In the genomic region with DNA sequence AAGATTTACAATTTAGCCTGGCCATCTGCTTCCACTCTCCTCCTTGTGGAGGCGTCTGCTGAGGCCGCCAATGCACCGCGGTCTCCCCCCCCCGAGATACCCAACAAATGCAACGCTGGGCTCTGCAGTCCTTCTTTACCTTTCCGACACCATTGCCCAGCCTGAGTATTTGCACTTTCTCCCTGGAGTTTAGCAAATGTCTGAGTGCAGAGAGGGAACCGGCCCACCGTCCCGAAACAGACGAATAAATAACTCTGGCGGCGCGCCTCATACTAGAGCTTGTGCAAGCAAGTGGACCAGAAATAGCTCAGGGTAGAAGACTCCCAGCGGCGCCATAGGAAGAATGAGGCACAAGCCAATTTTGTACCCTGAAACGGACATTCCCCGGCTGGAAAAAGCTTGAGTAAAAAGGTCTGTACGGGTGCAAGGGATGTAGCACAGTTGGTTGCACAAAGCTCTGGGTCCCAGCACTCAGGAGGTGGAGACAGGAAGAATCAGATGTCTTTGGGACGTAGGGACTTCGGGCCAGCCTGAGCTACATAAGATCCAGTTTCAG, we compare ENCODE assay signal across 8 mouse cellular contexts. TPM values are rescaled to one million over a fixed set of nuclear protein-coding genes. Genes with fewer than 3 reads are reported as not detected.
A peak's percentile ranks its signal among the peaks of the same experiment; 100 is the strongest.
DNase-seq lines count a peak whose midpoint lies in the region; ATAC-seq and TF ChIP-seq lines count a peak whose summit lies in the region.

No protein-coding gene starts in this region.

- peaks cover 14% of the 10 kb centered on the region for H3K4me1 ChIP-seq in intestine, embryonic 16.5 days (ENCODE audit: control insufficient read depth, insufficient read depth, low read length)
- peaks cover 10% of the 10 kb centered on the region for H3K4me1 ChIP-seq in limb, embryonic 14.5 days (ENCODE audit: control insufficient read depth, insufficient read depth, low read length)
- H3K4me1 ChIP-seq in midbrain, embryonic 12.5 days = peaks cover 27% of the 10 kb centered on the region

- WGBS in intestine, embryonic 16.5 days = under 1% methylated on average over 21 of the region's 21 CpGs
- WGBS in limb, embryonic 14.5 days = under 1% methylated on average over 21 of the region's 21 CpGs
- WGBS in midbrain, embryonic 12.5 days = 1% methylated on average over 21 of the region's 21 CpGs

- H3K36me3 ChIP-seq in intestine, embryonic 16.5 days (ENCODE audit: control insufficient read depth, insufficient read depth, low read length) = no peaks in the 10 kb centered on the region
- H3K36me3 ChIP-seq in limb, embryonic 14.5 days (ENCODE audit: control insufficient read depth, insufficient read depth, low read length) = no peaks in the 10 kb centered on the region
- no peaks in the 10 kb centered on the region for H3K36me3 ChIP-seq in midbrain, embryonic 12.5 days

- H3K4me3 ChIP-seq in intestine, embryonic 16.5 days (ENCODE audit: low read length) = peak overlapping the region; percentile 61
- peak overlapping the region; percentile 54 for H3K4me3 ChIP-seq in limb, embryonic 14.5 days (replicated peaks; ENCODE audit: low read length)
- peak overlapping the region; percentile 62 for H3K4me3 ChIP-seq in midbrain, embryonic 12.5 days

- H3K4me2 ChIP-seq in intestine, embryonic 16.5 days (ENCODE audit: low read depth, low read length) = peak overlapping the region; percentile 75
- peak overlapping the region; percentile 73 for H3K4me2 ChIP-seq in limb, embryonic 14.5 days (replicated peaks; ENCODE audit: low read depth, low read length, severe bottlenecking)
- peak overlapping the region; percentile 84 for H3K4me2 ChIP-seq in midbrain, embryonic 12.5 days (replicated peaks)

- H3K27me3 ChIP-seq in intestine, embryonic 16.5 days (replicated peaks; ENCODE audit: control insufficient read depth, insufficient read depth, low read length) = no peaks in the 10 kb centered on the region
- no peaks in the 10 kb centered on the region for H3K27me3 ChIP-seq in limb, embryonic 14.5 days (ENCODE audit: control insufficient read depth, insufficient read depth, low read length)
- peaks cover 10% of the 10 kb centered on the region; the same call in 1 of the 2 replicates for H3K27me3 ChIP-seq in midbrain, embryonic 12.5 days

- peak overlapping the region; percentile 73 for H3K9ac ChIP-seq in intestine, embryonic 16.5 days (ENCODE audit: low read depth, low read length)
- H3K9ac ChIP-seq in limb, embryonic 14.5 days (ENCODE audit: low read depth, low read length, severe bottlenecking) = peak overlapping the region; percentile 65
- H3K9ac ChIP-seq in midbrain, embryonic 12.5 days (replicated peaks) = peak overlapping the region; percentile 60

- ATAC-seq in granulocyte monocyte progenitor cell, adult 5-6 weeks (replicated peaks; ENCODE audit: poor library complexity, severe bottlenecking) = peak; percentile 9; the same call in 1 of the 2 replicates
- ATAC-seq in intestine, embryonic 16.5 days = peak; percentile 51
- peak; percentile 43 for ATAC-seq in limb, embryonic 14.5 days (ENCODE audit: low FRiP score, low read depth)
- ATAC-seq in midbrain, embryonic 12.5 days (ENCODE audit: low FRiP score, low read depth) = peak; percentile 36

- H3K27ac ChIP-seq in intestine, embryonic 16.5 days (ENCODE audit: low read length) = peak overlapping the region; percentile 87
- peak overlapping the region; percentile 83 for H3K27ac ChIP-seq in limb, embryonic 14.5 days (replicated peaks; ENCODE audit: low read depth, low read length)
- H3K27ac ChIP-seq in midbrain, embryonic 12.5 days (replicated peaks) = peak overlapping the region; percentile 78

- H3K9me3 ChIP-seq in intestine, embryonic 16.5 days (ENCODE audit: control insufficient read depth, low read length) = no peaks in the 10 kb centered on the region
- no peaks in the 10 kb centered on the region for H3K9me3 ChIP-seq in limb, embryonic 14.5 days (ENCODE audit: control insufficient read depth, low read length)
- no peaks in the 10 kb centered on the region for H3K9me3 ChIP-seq in midbrain, embryonic 12.5 days

- TF ChIP-seq POLR2A in limb, embryonic 14.5 days (IDR thresholded peaks at IDR 0.05; ENCODE audit: borderline replicate concordance, extremely low read depth, insufficient read depth, insufficient read length) = no peak

- peak; percentile 67 for DNase-seq in 3T3-L1 (ENCODE audit: low read depth, low spot score)
- DNase-seq in adrenal gland, adult (ENCODE audit: inconsistent age in 2 of 2, low spot score in 1 of 2) = peak; percentile 74 to 92
- peak; percentile 61 for DNase-seq in embryo, embryonic 9.5 days (ENCODE audit: extremely low spot score)
- DNase-seq in limb, embryonic 14.5 days (ENCODE audit: low spot score) = peak; percentile 63
- peak; percentile 62 to 63 for DNase-seq in spleen, postnatal 10 days (ENCODE audit: low spot score in 2 of 2)

RNA-seq across cellular contexts. Expression of a gene that starts 0.7 kb away (rescaled TPM):
- 10.7 and 13.7 TPM in 2 replicates for total RNA-seq in granulocyte monocyte progenitor cell, adult 5-6 weeks (2014; fragmentation: Nextera tagmentation)
- 1.2 and 1.7 TPM in 2 replicates for total RNA-seq in granulocyte monocyte progenitor cell, adult 5-6 weeks (2017)
- polyA plus RNA-seq in intestine, embryonic 16.5 days (2015; fragmentation: Nextera tagmentation; extraction: Ambion mirVana) = 2.8 TPM in 2 replicates
- 54.9 and 56.7 TPM in 2 replicates for polyA plus RNA-seq in limb, embryonic 14.5 days (2012; rRNA removed)
- 6.1 and 6.6 TPM in 2 replicates for polyA plus RNA-seq in limb, embryonic 14.5 days (2014; fragmentation: Nextera tagmentation; extraction: Ambion mirVana)
- polyA plus RNA-seq in midbrain, embryonic 12.5 days (2016; fragmentation: Nextera tagmentation; extraction: Ambion mirVana) = 2.7 and 3.0 TPM in 2 replicates

RNA-seq across cellular contexts. Expression of a gene that starts 5.2 kb away (rescaled TPM):
- total RNA-seq in granulocyte monocyte progenitor cell, adult 5-6 weeks (2014; fragmentation: Nextera tagmentation) = 1,019 and 1,105 TPM in 2 replicates
- total RNA-seq in granulocyte monocyte progenitor cell, adult 5-6 weeks (2017) = 1,278 and 1,308 TPM in 2 replicates
- polyA plus RNA-seq in intestine, embryonic 16.5 days (2015; fragmentation: Nextera tagmentation; extraction: Ambion mirVana) = 1,841 and 1,876 TPM in 2 replicates
- 1,142 and 1,623 TPM in 2 replicates for polyA plus RNA-seq in limb, embryonic 14.5 days (2012; rRNA removed)
- 1,081 and 1,105 TPM in 2 replicates for polyA plus RNA-seq in limb, embryonic 14.5 days (2014; fragmentation: Nextera tagmentation; extraction: Ambion mirVana)
- polyA plus RNA-seq in midbrain, embryonic 12.5 days (2016; fragmentation: Nextera tagmentation; extraction: Ambion mirVana) = 747 and 793 TPM in 2 replicates

RNA-seq across cellular contexts. Expression of a gene that starts 26.5 kb away (rescaled TPM):
- total RNA-seq in granulocyte monocyte progenitor cell, adult 5-6 weeks (2014; fragmentation: Nextera tagmentation) = 89.1 and 90.5 TPM in 2 replicates
- total RNA-seq in granulocyte monocyte progenitor cell, adult 5-6 weeks (2017) = 78.8 and 97.6 TPM in 2 replicates
- polyA plus RNA-seq in intestine, embryonic 16.5 days (2015; fragmentation: Nextera tagmentation; extraction: Ambion mirVana) = 24.4 and 25.7 TPM in 2 replicates
- polyA plus RNA-seq in limb, embryonic 14.5 days (2012; rRNA removed) = 51.3 and 59.6 TPM in 2 replicates
- polyA plus RNA-seq in limb, embryonic 14.5 days (2014; fragmentation: Nextera tagmentation; extraction: Ambion mirVana) = 35.8 and 37.9 TPM in 2 replicates
- polyA plus RNA-seq in midbrain, embryonic 12.5 days (2016; fragmentation: Nextera tagmentation; extraction: Ambion mirVana) = 25.6 and 26.6 TPM in 2 replicates

RNA-seq across cellular contexts. Expression of a gene that starts 40.1 kb away (rescaled TPM):
- 90.4 and 113 TPM in 2 replicates for total RNA-seq in granulocyte monocyte progenitor cell, adult 5-6 weeks (2014; fragmentation: Nextera tagmentation)
- 56.4 and 56.9 TPM in 2 replicates for total RNA-seq in granulocyte monocyte progenitor cell, adult 5-6 weeks (2017)
- 46.6 and 51.1 TPM in 2 replicates for polyA plus RNA-seq in intestine, embryonic 16.5 days (2015; fragmentation: Nextera tagmentation; extraction: Ambion mirVana)
- 216 and 219 TPM in 2 replicates for polyA plus RNA-seq in limb, embryonic 14.5 days (2012; rRNA removed)
- polyA plus RNA-seq in limb, embryonic 14.5 days (2014; fragmentation: Nextera tagmentation; extraction: Ambion mirVana) = 98.0 and 110 TPM in 2 replicates
- polyA plus RNA-seq in midbrain, embryonic 12.5 days (2016; fragmentation: Nextera tagmentation; extraction: Ambion mirVana) = 188 and 202 TPM in 2 replicates

RNA-seq across cellular contexts. Expression of a gene that starts 48.4 kb away (rescaled TPM):
- 8.8 and 9.7 TPM in 2 replicates for total RNA-seq in granulocyte monocyte progenitor cell, adult 5-6 weeks (2014; fragmentation: Nextera tagmentation)
- 12.5 and 13.6 TPM in 2 replicates for total RNA-seq in granulocyte monocyte progenitor cell, adult 5-6 weeks (2017)
- polyA plus RNA-seq in intestine, embryonic 16.5 days (2015; fragmentation: Nextera tagmentation; extraction: Ambion mirVana) = 13.3 and 13.6 TPM in 2 replicates
- 15.2 and 17.2 TPM in 2 replicates for polyA plus RNA-seq in limb, embryonic 14.5 days (2012; rRNA removed)
- polyA plus RNA-seq in limb, embryonic 14.5 days (2014; fragmentation: Nextera tagmentation; extraction: Ambion mirVana) = 13.7 and 14.5 TPM in 2 replicates
- 20.1 and 22.5 TPM in 2 replicates for polyA plus RNA-seq in midbrain, embryonic 12.5 days (2016; fragmentation: Nextera tagmentation; extraction: Ambion mirVana)

Comparison
In these comparisons a context has a peak if more than half of its experiments do, and no peak if none do; other contexts are left out.
1. Peak in every context shown above with its lines: DNase-seq, ATAC-seq, H3K4me3 ChIP-seq and H3K27ac ChIP-seq.